Mouse (Mus musculus): ENCODE results near the gene Olfr609. TPM values are rescaled to one million over a fixed set of nuclear protein-coding genes. Genes with fewer than 3 reads are reported as not detected.

Gene Olfr609
- not detected for polyA plus RNA-seq (2012; fragmentation: generic; extraction: Trizol)

GRCm38 (mm10) chr7:103497962-103498361 is at the start of gene Olfr609:
Gene Olfr609, minus strand, starts transcription at chr7:103498062.

GRCm38 (mm10) chr7:103542617-103543016 is 44.8 kb upstream of the Olfr609 start, which contains the start of gene Olfr612:
Gene Olfr612, minus strand, starts transcription at chr7:103542717.

GRCm38 (mm10) chr7:103520746-103521145 is 22.9 kb upstream of the Olfr609 start, which contains the start of gene Olfr611:
Gene Olfr611, minus strand, starts transcription at chr7:103520846.

GRCm38 (mm10) chr7:103512022-103512421 is 14.2 kb upstream of the Olfr609 start, which contains the start of gene Olfr610:
Gene Olfr610, minus strand, starts transcription at chr7:103512122.

GRCm38 (mm10) chr7:103469577-103469976 is 28.3 kb downstream of the Olfr609 start, which contains the start of gene Olfr608:
Gene Olfr608, plus strand, starts transcription at chr7:103469877.

GRCm38 (mm10) chr7:103448746-103449145 is 49.1 kb downstream of the Olfr609 start, which contains the start of gene Olfr606:
Gene Olfr606, plus strand, starts transcription at chr7:103449046.

GRCm38 (mm10) chr7:103445339-103445738 is 52.5 kb downstream of the Olfr609 start, which contains the start of gene Olfr605:
Gene Olfr605, minus strand, starts transcription at chr7:103445439.

Other genes with a start within 250 kb of the Olfr609 start
- not detected for gene Usp17ld, start 245.6 kb downstream of the Olfr609 start, polyA plus RNA-seq (2012; fragmentation: generic; extraction: Trizol)
- not detected for gene Olfr596, start 192.4 kb downstream of the Olfr609 start, polyA plus RNA-seq (2012; fragmentation: generic; extraction: Trizol)
- gene Olfr597, start 181.7 kb downstream of the Olfr609 start, polyA plus RNA-seq (2012; fragmentation: generic; extraction: Trizol): not detected
- not detected for gene Olfr598, start 174.5 kb downstream of the Olfr609 start, polyA plus RNA-seq (2012; fragmentation: generic; extraction: Trizol)
- gene Olfr599, start 162.1 kb downstream of the Olfr609 start, polyA plus RNA-seq (2012; fragmentation: generic; extraction: Trizol): not detected
- not detected for gene Olfr600, start 148.4 kb downstream of the Olfr609 start, polyA plus RNA-seq (2012; fragmentation: generic; extraction: Trizol)
- gene Olfr601, start 135.4 kb downstream of the Olfr609 start, polyA plus RNA-seq (2012; fragmentation: generic; extraction: Trizol): not detected
- gene Olfr603, start 111.9 kb downstream of the Olfr609 start, polyA plus RNA-seq (2012; fragmentation: generic; extraction: Trizol): not detected
- not detected for gene Usp17lc, start 83.0 kb downstream of the Olfr609 start, polyA plus RNA-seq (2012; fragmentation: generic; extraction: Trizol)
- not detected for gene Olfr605, start 52.6 kb downstream of the Olfr609 start, polyA plus RNA-seq (2012; fragmentation: generic; extraction: Trizol)
- gene Olfr606, start 49.0 kb downstream of the Olfr609 start, polyA plus RNA-seq (2012; fragmentation: generic; extraction: Trizol): not detected
- gene Olfr607, start 33.9 kb downstream of the Olfr609 start, polyA plus RNA-seq (2012; fragmentation: generic; extraction: Trizol): not detected
- gene Olfr608, start 28.2 kb downstream of the Olfr609 start, polyA plus RNA-seq (2012; fragmentation: generic; extraction: Trizol): not detected
- gene Olfr610, start 14.1 kb upstream of the Olfr609 start, polyA plus RNA-seq (2012; fragmentation: generic; extraction: Trizol): not detected
- not detected for gene Olfr611, start 22.8 kb upstream of the Olfr609 start, polyA plus RNA-seq (2012; fragmentation: generic; extraction: Trizol)
- not detected for gene Olfr612, start 44.7 kb upstream of the Olfr609 start, polyA plus RNA-seq (2012; fragmentation: generic; extraction: Trizol)
- gene Olfr613, start 50.0 kb upstream of the Olfr609 start, polyA plus RNA-seq (2012; fragmentation: generic; extraction: Trizol): not detected
- gene Olfr615, start 58.0 kb upstream of the Olfr609 start, polyA plus RNA-seq (2012; fragmentation: generic; extraction: Trizol): not detected
- gene Olfr616, start 71.1 kb upstream of the Olfr609 start, polyA plus RNA-seq (2012; fragmentation: generic; extraction: Trizol): not detected
- not detected for gene Olfr617, start 75.0 kb upstream of the Olfr609 start, polyA plus RNA-seq (2012; fragmentation: generic; extraction: Trizol)
- not detected for gene Olfr618, start 92.0 kb upstream of the Olfr609 start, polyA plus RNA-seq (2012; fragmentation: generic; extraction: Trizol)
- not detected for gene Olfr619, start 102.5 kb upstream of the Olfr609 start, polyA plus RNA-seq (2012; fragmentation: generic; extraction: Trizol)
- not detected for gene Olfr620, start 114.5 kb upstream of the Olfr609 start, polyA plus RNA-seq (2012; fragmentation: generic; extraction: Trizol)
- gene Olfr622, start 144.6 kb upstream of the Olfr609 start, polyA plus RNA-seq (2012; fragmentation: generic; extraction: Trizol): not detected
- not detected for gene Olfr623, start 165.6 kb upstream of the Olfr609 start, polyA plus RNA-seq (2012; fragmentation: generic; extraction: Trizol)
- not detected for gene Olfr624, start 173.1 kb upstream of the Olfr609 start, polyA plus RNA-seq (2012; fragmentation: generic; extraction: Trizol)
- not detected for gene Olfr625-ps1, start 184.7 kb upstream of the Olfr609 start, polyA plus RNA-seq (2012; fragmentation: generic; extraction: Trizol)
- not detected for gene Olfr243, start 216.6 kb upstream of the Olfr609 start, polyA plus RNA-seq (2012; fragmentation: generic; extraction: Trizol)
- gene Olfr628, start 232.3 kb upstream of the Olfr609 start, polyA plus RNA-seq (2012; fragmentation: generic; extraction: Trizol): not detected
- gene Olfr629, start 246.9 kb upstream of the Olfr609 start, polyA plus RNA-seq (2012; fragmentation: generic; extraction: Trizol): not detected

Data from C3H10T1/2 (cell line).